Comparison of ENCODE assay signal across 8 mouse cellular contexts in genomic region chr2:91649553-91650359, GRCm38 (mm10). TPM values are rescaled to one million over a fixed set of nuclear protein-coding genes. Genes with fewer than 3 reads are reported as not detected.
DNase-seq lines count a peak whose midpoint lies in the region; ATAC-seq lines count a peak whose summit lies in the region.

Gene Zfp408 (minus strand): TSS chr2:91649791.
Gene Arhgap1 (plus strand): TSS chr2:91649860.

- H3K36me3 ChIP-seq in hindbrain, embryonic 14.5 days (replicated peaks; ENCODE audit: control insufficient read depth, insufficient read depth): peaks cover 49% of the 10 kb centered on the region

- peak within 1 kb of the TSS; percentile 66 for H3K4me3 ChIP-seq in hindbrain, embryonic 14.5 days (replicated peaks; ENCODE audit: low read length)

- H3K4me1 ChIP-seq in hindbrain, embryonic 14.5 days (replicated peaks; ENCODE audit: control insufficient read depth, insufficient read depth, low read length): peaks cover 23% of the 10 kb centered on the region

- H3K9ac ChIP-seq in hindbrain, embryonic 14.5 days: peak within 1 kb of the TSS; percentile 71

- ATAC-seq in hindbrain, embryonic 14.5 days (ENCODE audit: low FRiP score): peak; percentile 94

- no peaks in the 10 kb centered on the region for H3K27me3 ChIP-seq in hindbrain, embryonic 14.5 days (ENCODE audit: control insufficient read depth, insufficient read depth, low read length)

- WGBS in hindbrain, embryonic 14.5 days: under 1% methylated on average over 44 of the region's 44 CpGs

- DNase-seq in R1 (ENCODE audit: low read depth, low spot score): peak; percentile 100
- DNase-seq in cerebellum, postnatal 25 days: peak; percentile 97 to 98
- peak; percentile 88 to 92 for DNase-seq in frontal cortex, postnatal 25 days (ENCODE audit: low spot score in 2 of 2)
- peak; percentile 98 for DNase-seq in hindbrain, embryonic 14.5 days (ENCODE audit: low spot score)
- peak; percentile 93 to 95 for DNase-seq in layer of hippocampus, postnatal 36 days
- DNase-seq in lung, postnatal 36 days: peak; percentile 99
- peak; percentile 99 for DNase-seq in retina, postnatal 1 day
- peak; percentile 94 for DNase-seq in urinary bladder, adult 18-20 months (ENCODE audit: low spot score in 2 of 2)

- peak within 1 kb of the TSS; percentile 83 for H3K4me2 ChIP-seq in hindbrain, embryonic 14.5 days (replicated peaks)

- no peaks in the 10 kb centered on the region for H3K9me3 ChIP-seq in hindbrain, embryonic 14.5 days (ENCODE audit: control insufficient read depth, low read length)

- peak within 1 kb of the TSS; percentile 81 for H3K27ac ChIP-seq in hindbrain, embryonic 14.5 days

RNA-seq across cellular contexts. Expression of gene Zfp408, which starts in this region (rescaled TPM):
- 4.8 and 8.5 TPM in 2 replicates for polyA plus RNA-seq in hindbrain, embryonic 14.5 days (2014; fragmentation: Nextera tagmentation; extraction: Ambion mirVana)
- total RNA-seq in layer of hippocampus, postnatal 36 days (2021): 10 to 100 TPM; 10.8 to 10.9 TPM

RNA-seq across cellular contexts. Expression of gene Arhgap1, which starts in this region (rescaled TPM):
- polyA plus RNA-seq in hindbrain, embryonic 14.5 days (2014; fragmentation: Nextera tagmentation; extraction: Ambion mirVana): 88.3 and 89.8 TPM in 2 replicates
- total RNA-seq in layer of hippocampus, postnatal 36 days (2021): 10 to 100 TPM; 55.7 to 65.1 TPM

Comparison
In these comparisons a context has a peak if more than half of its experiments do, and no peak if none do; other contexts are left out.
1. Peak in every context shown above with its lines: DNase-seq, ATAC-seq, H3K4me3 ChIP-seq and H3K27ac ChIP-seq.